Mouse (Mus musculus) WW6 (cell line): ENCODE data around the gene Mst1r.

ENCODE experiments used
- DNase-seq: peaks from one replicate; pipeline ENCODE4 v3.0.0-alpha.2; 2013; ENCODE audit warnings: low read depth, low spot score

Mst1r gene

DNA sequence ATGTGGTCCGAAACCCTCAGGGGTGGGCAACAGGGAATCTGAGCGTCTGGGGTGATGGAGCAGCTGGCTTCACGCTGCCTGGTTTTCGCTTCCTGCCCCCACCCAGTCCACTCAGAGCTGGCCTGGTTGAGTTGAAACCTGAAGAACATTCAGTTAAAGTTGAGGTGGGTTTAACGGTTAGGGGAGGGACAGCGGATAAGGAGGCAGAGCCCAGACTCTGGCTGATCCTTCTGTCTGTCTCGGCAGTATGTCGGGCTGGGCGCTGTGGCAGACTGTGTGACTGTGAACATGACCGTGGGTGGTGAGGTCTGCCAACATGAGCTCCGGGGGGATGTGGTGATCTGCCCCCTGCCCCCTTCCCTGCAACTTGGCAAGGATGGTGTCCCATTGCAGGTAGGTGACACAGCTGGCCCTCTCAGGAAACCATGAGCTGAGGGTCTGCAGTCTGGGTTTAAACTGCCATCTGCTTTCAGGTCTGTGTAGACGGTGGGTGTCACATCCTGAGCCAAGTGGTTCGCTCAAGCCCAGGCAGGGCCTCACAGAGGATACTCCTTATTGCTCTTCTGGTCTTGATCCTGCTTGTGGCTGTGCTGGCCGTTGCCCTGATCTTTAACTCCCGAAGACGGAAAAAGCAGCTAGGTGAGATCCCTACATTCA lies 8.2 kb downstream of the Mst1r start:
- DNase-seq = no peak

GRCm38 (mm10) chr9:107917895-107918608 lies 11.4 kb downstream of the Mst1r start:
- DNase-seq = no peak

GRCm38 (mm10) chr9:107918884-107919283 lies 12.2 kb downstream of the Mst1r start:
- no peak for DNase-seq

DNA sequence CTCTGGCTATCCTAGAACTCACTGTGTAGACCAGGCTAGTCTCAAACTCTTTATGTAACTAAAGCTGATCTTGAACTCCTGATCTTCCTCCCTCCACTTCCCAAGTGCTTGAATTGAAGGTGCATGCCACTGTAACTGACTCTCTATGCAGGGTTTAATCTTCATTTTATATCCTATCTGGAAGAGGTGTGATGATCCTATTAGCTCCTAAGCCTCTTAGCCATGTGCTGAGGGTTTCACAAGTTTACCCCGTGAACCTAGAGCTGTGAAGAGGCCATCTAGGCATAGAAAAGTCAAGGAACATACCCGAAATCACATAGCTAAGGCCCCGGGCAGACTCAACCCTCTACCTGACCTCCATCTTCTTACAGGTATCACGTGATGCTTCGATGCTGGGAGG lies 12.8 kb downstream of the Mst1r start:
- no peak for DNase-seq

DNA sequence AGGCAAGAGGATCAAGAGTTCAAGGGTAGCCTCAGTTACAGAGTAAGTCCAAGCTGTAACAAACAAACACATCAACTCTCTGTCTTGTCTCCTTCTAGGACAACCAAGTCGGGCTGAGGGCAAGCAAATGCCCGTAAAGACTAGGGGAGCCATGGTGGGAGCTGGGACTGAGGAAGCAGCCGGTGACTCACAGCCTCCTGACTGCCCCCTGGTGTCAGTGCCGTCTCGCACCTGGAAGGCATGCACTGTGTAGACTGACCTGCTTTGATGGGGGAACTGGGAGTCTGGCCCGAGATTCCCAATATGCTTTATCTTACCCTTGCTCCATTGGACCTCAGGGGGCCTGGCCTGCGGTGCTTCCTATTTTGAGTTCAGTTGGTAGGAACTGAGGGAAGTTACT lies 16.3 kb downstream of the Mst1r start:
- no peak for DNase-seq

DNA sequence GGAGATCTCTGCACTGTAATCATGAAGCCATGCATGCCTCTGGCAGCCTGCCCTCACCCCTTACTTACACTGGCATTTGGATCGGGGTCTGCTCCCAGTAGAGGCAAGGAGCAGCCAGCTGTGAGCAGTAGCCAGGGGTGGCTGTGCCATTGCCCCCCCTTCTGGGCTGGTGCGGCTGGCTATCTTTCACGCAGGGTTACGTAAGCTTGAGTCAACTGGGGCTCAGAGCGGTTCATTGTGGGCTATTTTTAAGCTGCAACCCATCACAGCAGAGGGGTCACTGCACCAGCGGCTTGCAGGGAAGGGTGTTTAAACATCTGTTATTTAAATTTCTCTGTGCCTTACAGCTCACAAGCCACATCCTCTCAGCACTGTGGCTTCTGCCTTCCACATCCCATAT lies 17.3 kb downstream of the Mst1r start:
- no peak for DNase-seq

DNA sequence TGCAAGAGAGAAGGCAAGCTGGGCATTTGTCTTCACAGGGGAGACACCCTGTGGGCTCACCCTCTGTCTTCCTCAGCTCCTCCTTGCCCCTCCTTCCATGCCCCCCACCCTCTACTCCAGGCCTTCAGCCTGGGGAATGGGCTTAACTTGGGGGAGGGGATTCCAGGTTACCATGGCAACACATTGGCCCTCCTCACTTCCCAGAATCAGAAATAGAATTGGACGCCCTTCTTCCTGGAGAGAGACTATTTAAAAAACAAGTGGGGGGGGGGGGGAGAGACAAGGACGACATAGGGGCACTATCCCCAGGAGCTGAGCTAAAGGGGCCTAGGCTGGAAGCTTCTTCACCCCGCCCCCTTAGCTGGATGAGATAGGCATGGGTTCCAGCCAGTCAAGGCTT lies 18.6 kb downstream of the Mst1r start:
- DNase-seq = no peak

- no peak for DNase-seq
Observed at GRCm38 (mm10) chr9:107926920-107927420, 20.3 kb downstream of the Mst1r start.

- DNase-seq = no peak
Observed at GRCm38 (mm10) chr9:107927749-107928148, 21.1 kb downstream of the Mst1r start.

GRCm38 (mm10) chr9:107928169-107928568 lies 21.5 kb downstream of the Mst1r start, which contains the start of gene Actl11:
Actl11 (plus strand) TSS chr9:107928469.
- no peak for DNase-seq

DNA sequence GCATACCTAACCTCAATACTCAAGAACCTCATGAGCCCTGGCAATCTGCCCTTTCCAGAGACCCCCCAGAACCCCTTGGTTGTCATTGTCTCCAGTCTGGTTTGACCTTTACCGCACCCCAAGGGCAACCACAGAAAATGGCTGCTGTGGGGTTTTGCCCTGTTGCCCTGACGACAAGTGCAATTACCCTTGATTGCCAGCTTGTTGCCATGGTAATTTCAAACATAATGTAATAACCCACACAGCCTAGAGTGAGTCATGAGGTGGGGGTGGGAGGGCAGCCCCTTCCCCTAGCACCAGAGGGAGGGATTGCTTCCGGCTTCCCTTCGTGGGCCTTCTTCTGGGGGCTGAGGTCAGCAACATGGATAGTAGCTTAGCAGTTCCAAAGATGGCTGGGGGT lies 25.5 kb downstream of the Mst1r start:
- no peak for DNase-seq

- DNase-seq = no peak
Observed at GRCm38 (mm10) chr9:107934146-107934545, 27.5 kb downstream of the Mst1r start.

- DNase-seq = no peak
Observed at GRCm38 (mm10) chr9:107935374-107935773, 28.7 kb downstream of the Mst1r start, which contains the start of gene Camkv. Camkv (plus strand) TSS chr9:107935674.

- no peak for DNase-seq
Observed at GRCm38 (mm10) chr9:107935790-107936214, 29.1 kb downstream of the Mst1r start.

DNA sequence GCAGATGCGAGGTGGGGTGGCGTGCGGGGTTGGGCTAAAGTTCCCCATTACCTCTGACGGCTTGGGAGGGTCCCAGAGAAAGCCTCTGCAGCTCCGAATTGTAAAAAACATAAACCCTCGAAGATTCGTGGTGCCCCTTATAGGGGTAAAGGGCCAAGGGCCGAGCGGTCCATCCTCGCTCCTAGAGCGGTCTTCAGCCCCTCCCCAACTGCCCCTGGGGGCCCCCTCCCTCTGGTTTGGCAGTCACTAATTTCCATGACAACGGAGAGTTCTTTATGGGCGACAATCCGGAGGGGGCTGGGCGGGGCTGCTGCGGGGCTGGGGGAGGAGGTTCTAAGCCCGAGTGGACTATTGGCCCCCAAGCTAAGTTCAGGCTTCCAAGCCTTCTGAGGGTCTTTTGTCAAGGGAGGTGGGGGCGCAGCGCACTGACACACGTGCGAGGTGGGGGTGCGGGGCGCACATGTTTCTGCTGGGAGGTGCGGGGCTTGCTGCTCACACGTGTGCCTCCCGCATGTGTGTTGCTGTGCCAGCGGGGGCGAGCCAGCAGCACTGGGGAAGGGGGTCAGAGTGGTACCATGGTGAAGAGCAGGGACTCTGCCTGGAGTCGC lies 29.6 kb downstream of the Mst1r start:
- DNase-seq = no peak

DNA sequence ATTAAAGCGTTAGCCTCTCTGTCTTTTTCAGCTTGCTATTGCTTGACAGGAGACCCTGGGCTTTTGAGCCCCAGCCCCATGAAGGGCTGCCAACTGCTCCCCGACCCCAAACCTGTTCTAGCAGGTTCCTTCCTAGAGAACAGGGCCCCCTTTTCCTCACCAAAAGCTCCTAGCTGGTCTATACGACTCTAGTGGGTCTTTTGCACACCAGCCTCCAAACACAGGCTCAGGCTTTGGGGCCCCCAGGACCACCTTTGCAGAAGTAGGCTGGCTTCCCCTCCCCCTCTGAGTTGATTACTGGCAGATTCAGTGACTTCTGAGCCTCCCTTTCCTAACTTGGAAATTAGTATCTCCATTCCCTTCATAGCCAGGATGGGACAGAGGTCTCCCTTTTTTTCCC lies 30.2 kb downstream of the Mst1r start:
- DNase-seq = no peak

DNA sequence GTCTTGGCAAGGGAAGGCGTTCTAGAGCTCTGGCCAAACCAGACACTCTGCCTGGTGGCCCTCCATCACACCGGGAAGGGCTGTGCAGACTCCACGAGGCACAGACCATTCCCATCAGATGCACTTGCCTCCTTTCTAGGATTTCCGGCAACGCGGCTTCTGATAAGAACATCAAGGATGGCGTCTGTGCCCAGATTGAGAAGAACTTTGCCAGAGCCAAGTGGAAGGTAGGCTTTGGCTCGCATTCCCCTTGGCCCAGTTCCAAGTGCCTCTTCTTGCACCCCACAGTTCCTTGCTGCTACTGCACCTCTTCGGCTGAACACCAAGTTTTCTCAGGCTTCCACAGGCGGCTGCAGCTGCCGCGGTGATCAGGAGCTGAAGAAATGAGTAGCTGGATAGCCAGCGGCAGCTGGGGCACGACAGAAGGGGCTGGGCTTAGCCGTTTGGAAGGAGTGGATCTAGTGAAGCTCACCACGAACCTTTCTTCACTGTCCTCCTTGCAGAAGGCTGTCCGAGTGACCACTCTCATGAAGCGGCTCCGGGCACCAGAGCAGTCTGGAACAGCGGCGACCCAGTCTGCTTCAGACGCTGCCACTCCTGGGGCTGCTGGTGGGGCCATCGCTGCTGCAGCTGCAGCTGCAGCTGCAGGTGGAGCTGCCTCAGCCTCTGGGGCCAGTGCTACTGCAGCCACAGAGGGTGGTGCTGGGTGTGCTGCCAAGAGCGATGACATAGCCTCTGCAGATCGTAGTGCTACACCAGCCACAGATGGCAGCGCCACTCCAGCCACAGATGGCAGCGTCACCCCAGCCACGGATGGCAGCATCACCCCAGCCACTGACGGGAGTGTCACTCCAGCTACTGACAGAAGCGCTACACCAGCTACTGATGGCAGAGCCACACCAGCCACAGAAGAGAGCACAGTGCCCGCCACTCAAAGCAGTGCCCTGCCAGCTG lies 40.8 kb downstream of the Mst1r start:
- no peak for DNase-seq

DNA sequence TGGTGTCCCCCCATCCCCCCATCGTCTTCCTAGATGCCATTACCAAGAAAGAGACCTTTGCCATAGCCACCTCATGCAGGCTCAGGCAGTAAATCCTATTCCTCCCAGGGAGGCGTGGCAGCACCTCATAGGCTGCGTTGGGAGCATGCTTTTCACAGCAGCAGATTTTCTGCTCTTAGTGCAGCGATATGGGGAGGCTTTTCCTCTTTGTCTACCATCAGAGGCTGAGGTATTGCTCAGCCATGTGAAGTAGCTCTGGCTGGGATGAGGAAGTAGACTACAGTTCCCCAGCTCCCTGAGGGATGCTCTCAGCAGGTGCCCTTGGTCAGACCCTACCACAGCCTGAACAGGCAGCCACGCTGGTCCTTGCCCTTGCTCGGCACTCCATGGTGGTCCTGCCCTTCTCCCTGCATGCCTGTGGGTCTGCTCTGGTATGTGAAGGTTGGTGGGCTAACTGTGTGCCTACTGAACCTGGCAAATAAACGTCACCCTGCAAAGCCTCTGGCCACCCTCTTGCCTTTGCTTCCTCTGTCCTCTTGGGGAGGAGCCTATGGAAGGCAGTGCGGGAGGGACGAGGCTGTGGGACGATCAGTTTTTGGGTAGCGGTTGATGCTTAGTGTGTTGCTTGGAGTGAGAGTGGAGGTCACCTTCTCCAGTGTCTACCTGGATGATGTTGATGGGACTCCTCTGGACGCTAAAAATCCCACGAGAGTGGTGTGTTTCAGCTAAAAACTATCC lies 42.7 kb downstream of the Mst1r start:
- no peak for DNase-seq

DNA sequence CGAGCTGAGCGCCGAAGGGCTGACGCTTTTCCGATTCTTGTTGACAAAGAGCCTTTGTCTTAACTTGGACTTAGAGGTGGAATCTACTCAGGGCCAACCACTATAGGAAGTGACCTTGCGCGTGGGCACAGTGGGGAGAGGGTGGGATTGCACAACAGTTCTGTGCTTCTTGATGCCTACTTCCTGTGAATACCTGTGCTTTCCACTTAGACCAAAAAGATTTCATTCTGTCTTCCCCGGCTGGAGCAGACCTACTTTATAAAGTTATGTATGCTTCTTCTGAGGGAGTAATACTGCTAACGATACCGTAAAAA lies 43.2 kb downstream of the Mst1r start, which contains the start of gene Traip:
TSS of gene Traip (plus strand) at position 215 of the 314 bp plus-strand sequence.
- no peak for DNase-seq

- no peak for DNase-seq
Observed at GRCm38 (mm10) chr9:107950460-107951355, 44.0 kb downstream of the Mst1r start.
